Mouse (Mus musculus): Measurements from ENCODE around the gene Gm7145. TPM values are rescaled to one million over a fixed set of nuclear protein-coding genes. Genes with fewer than 3 reads are reported as not detected.
"Not testable (repeated sequence)": the region's sequence is repeated elsewhere in the genome, so short reads cannot be mapped to it uniquely, and the experiment has no call there.

The Gm7145 gene
- total RNA-seq (2021), result not detected
- long read RNA-seq, experiment 1, result 0 reads
- long read RNA-seq, experiment 2, result 0 reads

DNA sequence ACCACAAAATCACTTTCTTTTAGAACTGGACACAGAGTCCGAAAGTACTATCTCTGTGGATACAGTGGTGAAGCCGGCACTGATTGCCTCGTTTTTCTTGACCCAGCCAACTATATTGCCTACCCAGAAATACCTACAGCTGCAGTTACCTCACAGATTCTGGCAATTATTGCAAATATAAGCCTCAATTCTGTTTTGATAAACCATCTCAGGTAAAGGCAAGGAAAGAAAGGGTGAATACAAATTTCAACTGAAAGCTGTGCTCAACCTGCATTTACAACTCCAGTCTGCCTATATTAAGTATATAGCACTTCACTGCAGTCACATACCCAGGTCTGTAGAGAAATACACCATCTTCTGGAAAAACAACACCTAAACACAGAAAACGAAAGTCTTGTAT, at the start of gene Gm7145:
TSS of gene Gm7145 (plus strand) at position 301 of the 400 bp plus-strand sequence.
- DNase-seq (ENCODE audit: low spot score in 2 of 2), result no peak

DNA sequence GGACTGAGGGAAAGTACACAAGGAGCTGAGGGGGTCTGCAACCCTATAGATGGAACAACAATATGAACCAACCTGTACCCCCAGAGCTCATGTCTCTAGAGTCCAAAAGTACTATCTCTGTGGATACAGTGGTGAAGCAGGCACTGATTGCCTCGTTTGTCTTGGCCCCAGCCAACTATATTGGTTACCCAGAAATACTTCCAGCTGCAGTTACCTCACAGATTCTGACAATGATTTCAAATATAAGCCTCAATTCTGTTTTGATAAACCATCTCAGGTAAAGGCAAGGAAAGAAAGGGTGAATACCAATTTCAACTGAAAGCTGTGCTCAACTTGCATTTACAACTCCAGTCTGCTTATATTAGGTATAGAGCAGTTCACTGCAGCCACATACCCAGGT, 38.0 kb upstream of the Gm7145 start, which contains the start of gene Gm28168:
TSS of gene Gm28168 (plus strand) at position 301 of the 400 bp plus-strand sequence.
- DNase-seq (ENCODE audit: low spot score in 2 of 2), result not testable (repeated sequence)

DNA sequence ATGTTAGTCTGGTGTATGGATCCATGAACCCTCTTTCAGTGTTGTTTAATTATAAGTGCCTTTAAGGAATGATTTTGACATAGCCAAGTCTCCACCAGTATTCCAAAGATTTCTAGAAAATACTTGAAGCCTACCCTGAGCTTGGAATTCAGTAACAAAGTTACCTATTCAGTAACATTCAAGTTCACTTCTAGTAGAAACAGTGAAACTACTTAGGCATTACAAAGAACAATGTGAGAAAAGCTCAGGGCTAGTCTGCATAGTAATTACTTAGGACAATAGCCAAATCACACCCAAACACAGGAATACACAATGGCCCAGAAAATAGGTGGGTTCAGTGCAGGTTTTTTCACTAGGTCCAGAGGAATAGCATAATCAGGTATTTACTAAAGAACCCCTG, 38.1 kb downstream of the Gm7145 start:
- not testable (repeated sequence) for DNase-seq (ENCODE audit: low spot score in 2 of 2)

DNA sequence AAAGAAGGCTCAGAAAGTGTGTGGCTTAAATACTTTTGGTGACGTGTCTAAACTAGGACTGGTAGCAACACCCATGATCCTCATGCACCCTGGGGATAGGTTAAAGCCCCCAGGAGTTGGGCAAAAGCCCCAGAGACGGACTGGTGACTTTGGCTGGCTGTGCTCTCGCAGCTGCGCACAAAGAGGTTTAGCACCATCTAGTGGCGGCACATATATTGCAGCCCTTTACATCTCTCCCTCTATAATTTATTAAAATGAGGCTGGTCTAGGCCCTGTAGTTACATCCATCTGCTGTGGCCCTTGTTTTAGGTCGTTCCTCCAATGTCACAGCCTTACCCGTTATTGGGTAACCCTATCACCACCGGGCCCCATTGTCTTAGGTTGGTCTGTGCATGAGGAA, 47.0 kb downstream of the Gm7145 start:
- DNase-seq (ENCODE audit: low spot score in 2 of 2), result not testable (repeated sequence)

Other genes starting within 250 kb of the Gm7145 start
- gene B020011L13Rik, start 184.8 kb upstream of the Gm7145 start, total RNA-seq (2021), result not detected
- not detected for gene Gm28360, start 135.9 kb upstream of the Gm7145 start, total RNA-seq (2021)
- not detected for gene Gm28168, start 37.9 kb upstream of the Gm7145 start, total RNA-seq (2021)
- not detected for gene Gm29106, start 210.6 kb downstream of the Gm7145 start, total RNA-seq (2021)